Mouse (Mus musculus) liver, postnatal 0 days (tissue): Measurements from ENCODE around the gene Prpf40a.

Source experiments
- CTCF ChIP-seq: sonication (generic); IDR thresholded peaks from 2 replicates; pipeline ENCODE4 v1.5.1; 2016; ENCODE audit warnings: antibody characterized with exemption, low read depth
- EP300 ChIP-seq: IDR thresholded peaks from 2 replicates; pipeline ENCODE4 v1.6.1; 2016; ENCODE audit warnings: antibody characterized with exemption, low read depth, mild to moderate bottlenecking

- TF ChIP-seq CTCF (no peak), EP300 (no peak)
Observed at GRCm38 (mm10) chr2:53106056-53106455, 85.0 kb downstream of the Prpf40a start.
